Mouse (Mus musculus) erythroid progenitor cell, adult 5-6 weeks (primary cell): Measurements from ENCODE around the gene Ccdc183. TPM values are rescaled to one million over a fixed set of nuclear protein-coding genes. Genes with fewer than 3 reads are reported as not detected.

Source experiments
- ATAC-seq: replicated peaks from 2 replicates; pipeline ENCODE4 v1.8.0; 2016; ENCODE audit warnings: moderate number of reproducible peaks, mild to moderate bottlenecking, moderate TSS enrichment, inconsistent platforms; ENCODE audit not compliant: poor library complexity, low FRiP score, severe bottlenecking
- total RNA-seq, 2 experiments: library from RNA; stranded (forward) in 1 of 2; stranded (reverse) in 1 of 2; fragments of 150-400 nt in 1 of 2; fragments of 186-747, 209-891 nt in 1 of 2; gene quantifications; 2 replicates each; pipeline versions ENCODE4 v1.2.3 to v1.2.4; 2015 to 2017; ENCODE audit warnings: low replicate concordance in 2 of 2

Ccdc183 gene
- total RNA-seq, 2 experiments from 2014 or later = not detected

DNA sequence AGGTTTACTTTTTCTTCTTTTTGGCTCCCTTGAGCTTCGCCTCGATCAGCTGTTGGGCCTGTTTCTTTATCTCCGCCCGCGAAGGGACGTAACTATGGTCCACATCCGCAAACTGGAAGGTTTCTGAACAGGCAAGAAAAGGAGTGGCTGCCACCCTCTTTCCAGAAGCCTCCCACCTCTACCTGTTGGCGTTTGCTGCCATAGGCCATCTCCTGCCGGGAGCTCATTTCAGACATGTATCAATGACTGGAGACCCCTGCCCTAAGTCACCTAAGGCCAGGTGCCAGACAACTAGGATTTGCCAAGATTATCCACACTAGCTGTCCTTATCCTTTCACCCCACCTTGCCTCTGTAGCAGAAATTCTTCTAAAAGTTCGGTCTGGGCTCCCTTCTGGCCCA lies 8.8 kb downstream of the Ccdc183 start:
- ATAC-seq = no peak

DNA sequence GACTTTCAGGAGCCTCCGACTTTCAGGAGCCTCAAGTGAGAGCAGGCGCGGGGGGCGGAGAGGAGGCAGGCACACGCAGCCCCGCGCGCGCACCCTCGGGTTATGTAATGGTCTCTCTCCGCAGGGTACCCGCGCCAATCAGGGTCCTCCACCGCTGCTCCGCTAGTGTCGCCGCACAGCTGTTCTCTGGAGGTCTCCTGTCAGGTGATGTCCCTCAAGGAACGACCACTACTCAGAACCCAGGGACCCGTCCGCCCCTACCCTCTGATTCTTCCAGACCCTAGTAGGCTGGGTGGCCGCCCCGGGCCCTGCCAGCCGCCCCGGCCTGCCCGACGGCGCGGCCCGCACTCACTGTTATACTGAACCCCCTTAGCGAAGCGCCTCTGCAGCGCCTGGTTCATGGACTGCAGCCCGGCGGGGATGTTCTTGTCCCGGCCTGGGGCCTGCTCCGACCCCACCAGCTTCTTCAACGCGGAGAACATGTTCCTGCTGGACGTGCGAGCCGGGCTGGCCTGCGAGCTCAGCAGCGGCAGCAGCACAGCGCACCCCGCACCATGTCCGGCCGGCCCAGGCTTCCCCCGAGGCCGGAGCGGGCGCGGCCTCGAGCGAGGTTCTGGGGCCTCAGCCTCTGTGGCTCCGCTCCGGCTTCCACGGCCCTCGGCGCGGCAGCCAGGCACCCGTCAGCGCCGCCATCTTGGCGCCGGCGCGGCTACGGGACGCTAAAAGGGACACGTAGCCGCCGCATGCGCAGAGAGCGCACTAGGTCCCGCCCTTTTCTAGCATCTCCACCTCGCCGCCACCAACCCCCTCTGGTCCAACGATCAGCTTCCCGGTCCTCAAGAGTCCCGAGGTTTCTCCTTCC lies 9.5 kb downstream of the Ccdc183 start, which contains the start of gene Rabl6:
Gene Rabl6, minus strand, starts transcription at position 761 of the 862 bp plus-strand sequence.
- peak; percentile 96 for ATAC-seq

DNA sequence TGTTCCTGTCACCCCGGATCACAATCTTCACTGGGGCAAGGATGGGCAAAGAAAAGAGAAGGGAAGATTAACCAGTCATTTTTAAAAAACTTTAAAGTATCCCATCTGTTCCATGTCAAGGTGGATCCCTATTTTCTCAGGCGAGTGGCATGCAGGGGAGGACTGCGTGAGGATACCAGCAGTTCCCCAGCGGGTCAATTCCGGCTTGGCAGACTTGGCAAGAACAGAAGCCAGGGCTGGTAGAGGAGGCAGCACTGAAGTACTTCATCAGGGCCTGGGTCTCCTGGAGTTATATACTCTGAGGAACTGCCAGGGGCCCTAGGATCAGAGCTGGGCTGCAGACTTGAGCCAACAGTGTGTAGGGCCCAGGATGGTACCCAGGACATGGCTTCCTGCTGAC lies 15.0 kb downstream of the Ccdc183 start:
- no peak for ATAC-seq

DNA sequence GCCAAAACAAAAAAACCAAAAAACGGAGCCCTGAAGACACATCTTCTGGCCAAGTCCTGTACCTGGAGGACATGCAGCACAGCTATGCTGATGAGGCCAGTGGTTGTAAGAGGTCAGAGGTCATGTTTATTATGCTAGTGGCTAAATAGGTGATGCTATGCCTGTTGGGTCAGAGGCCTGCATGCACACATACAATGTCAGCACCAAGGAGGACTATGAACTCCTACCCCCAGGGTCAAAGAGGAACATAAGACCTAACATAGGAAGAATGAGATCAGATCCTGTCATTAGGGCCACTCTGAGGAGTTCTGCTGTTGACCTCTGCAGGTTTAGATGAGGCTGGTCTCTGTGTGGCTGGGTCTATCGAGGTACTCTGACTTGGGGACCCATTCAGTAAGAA lies 17.4 kb downstream of the Ccdc183 start:
- ATAC-seq = no peak

DNA sequence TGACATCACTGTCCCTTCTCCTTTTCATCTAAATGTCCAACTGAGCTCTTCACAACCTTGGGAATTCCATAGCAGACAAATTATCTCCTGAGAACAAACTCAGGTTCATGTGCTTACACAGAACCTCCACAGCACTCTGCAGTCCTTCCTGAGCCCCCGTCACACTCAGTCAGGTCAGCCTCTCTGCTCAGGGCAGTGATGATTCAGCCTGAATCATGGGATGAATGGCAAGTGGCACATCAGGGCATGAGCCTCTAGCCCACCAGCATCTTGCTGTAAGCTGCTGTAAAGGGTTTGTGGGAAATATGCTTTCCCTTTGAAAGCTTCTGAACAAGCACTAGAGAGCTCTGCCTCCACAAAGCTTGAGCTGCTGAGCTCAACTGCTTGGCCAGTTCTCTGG lies 18.7 kb downstream of the Ccdc183 start:
- no peak for ATAC-seq

DNA sequence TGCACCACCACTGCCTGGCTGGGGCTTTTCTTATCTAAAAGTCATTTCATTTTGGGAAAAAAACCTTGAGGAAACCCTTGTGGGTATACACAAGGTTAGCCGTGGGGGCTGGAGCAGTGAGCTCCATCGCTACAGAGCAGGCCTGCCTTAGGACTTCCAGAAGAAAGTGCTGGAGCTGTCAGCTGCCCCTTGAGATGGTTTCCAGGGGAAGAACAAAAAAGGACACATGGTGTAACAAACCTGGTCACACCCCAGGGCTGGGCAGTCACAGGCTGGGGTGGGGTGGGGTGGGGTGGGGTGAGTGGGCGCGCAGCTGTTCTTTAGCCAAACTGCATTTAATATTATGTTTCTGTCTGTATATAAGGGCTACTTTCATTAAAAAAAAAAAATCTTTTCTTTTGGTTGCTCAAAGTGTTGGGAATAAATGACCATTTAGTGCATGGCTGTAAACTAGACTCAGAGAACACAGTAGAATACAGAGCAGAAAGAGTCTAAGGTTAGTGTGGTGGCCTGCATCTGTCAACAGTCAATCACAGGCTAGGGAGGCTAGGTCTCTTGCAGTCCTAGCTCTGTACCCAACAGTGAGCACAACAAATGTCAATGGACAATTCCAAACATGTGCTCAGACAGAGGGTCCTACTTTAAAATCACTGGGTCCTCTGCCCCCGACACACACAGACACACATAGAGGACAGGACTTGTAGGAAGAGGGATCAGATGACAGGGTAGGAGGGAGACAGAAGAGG lies 20.5 kb downstream of the Ccdc183 start:
- ATAC-seq = no peak

DNA sequence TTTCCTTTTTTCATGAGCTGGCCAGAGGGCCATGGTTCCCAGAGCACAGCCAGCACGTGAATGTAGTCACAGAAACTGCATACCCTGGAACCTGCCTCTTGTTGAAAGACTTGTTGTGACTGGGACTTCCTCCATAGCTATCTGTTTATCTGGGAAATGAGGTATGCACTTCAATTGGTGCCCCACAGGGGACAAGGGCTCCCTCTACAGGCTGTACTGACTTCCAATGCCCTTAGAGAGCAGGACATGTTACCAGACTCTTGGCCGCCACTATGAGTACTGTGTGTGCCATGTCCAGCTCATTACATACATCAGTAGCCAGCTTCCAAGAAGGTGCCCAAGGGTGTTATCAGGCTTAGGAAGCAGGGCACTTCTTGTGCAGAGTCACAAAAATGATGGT lies 25.6 kb downstream of the Ccdc183 start:
- no peak for ATAC-seq

DNA sequence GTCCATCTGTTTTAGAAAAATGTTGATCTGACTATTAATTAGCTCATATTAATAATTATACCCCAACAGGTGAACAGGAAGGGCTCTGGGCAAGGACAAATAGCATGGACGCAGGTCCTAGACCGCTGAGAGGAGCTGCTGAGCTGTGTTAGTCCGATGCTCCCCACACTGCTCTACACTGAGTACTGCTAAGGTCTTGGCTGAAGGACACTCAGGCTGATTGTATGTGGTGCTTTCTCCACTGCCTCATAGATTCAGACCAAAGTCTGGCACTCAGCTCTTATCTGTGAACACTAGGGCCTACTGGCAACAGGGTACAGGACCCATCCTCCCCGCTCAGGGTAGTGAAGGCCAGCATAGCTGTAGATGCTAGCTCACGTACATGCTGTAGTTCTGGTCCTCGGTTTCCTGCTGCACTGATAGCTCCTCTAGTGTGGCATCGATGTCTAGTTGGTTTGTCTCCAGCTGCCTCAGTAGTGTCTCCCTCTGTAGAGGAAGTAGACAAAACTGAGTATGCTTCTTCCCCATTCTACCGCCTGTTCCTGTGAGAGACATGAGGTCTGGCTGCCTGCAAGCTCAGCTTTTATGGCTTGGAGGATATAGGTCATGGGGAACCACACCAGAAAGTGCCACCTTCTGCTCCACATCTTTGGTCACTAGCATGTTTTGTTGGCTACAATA lies 29.1 kb downstream of the Ccdc183 start:
- no peak for ATAC-seq

DNA sequence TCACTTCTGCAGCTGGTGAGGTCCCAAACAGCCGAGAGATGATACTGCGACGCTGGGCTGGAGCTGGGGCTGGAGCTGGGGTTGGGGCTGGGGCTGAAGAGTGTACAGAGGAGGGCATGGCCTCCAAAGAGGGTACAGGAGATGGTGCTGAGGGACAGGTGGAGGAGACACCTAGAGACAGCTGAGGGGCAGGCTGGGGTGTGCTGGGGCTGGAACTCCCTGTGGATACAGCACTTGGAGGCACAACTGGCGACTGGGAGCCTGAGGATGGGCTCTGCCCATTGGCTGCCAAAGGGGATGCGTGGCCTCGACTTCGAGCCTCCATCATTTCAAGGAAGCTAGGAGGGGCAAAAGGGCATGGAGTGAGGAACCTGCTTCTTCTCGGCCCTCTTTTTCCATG lies 30.2 kb downstream of the Ccdc183 start:
- ATAC-seq = no peak

DNA sequence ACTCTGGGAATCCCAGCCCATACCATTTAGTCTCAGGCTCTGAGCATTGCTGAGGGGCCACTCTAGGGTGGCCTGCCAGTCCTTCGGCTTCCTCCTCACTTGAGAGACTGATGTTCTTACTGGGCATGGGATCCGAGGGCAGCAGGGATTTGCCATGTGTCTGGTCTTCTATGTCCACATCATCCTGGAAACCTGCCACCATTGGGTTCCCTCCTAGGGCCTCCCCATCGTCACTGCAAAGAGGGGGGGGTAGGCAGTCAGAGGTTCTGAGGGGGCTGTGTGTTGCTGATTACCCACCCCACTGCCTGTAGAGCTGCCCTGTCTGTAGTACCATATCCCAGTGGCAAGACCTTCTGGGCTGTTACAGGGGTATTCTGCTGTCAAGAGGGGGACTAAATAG lies 31.9 kb downstream of the Ccdc183 start:
- no peak for ATAC-seq

DNA sequence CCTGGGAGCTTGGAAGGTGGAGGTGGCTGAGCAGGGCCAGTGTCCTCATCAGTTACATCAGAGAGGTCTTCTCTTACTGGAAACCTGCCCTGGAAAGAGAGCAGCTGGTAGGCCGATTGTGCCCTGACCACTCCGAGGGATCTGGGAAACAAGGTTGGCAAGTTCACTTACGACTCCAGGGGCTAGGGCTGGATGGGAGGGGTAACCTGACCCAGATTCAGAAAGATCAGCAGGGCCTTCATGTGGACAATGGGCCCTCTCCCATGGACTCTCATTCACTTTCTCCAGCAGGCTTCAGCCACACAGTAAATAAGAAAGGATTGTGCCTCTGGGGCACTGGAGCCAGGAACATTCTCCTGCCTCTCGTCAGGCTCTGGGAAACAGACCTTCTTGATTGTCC lies 32.6 kb downstream of the Ccdc183 start:
- ATAC-seq = no peak

DNA sequence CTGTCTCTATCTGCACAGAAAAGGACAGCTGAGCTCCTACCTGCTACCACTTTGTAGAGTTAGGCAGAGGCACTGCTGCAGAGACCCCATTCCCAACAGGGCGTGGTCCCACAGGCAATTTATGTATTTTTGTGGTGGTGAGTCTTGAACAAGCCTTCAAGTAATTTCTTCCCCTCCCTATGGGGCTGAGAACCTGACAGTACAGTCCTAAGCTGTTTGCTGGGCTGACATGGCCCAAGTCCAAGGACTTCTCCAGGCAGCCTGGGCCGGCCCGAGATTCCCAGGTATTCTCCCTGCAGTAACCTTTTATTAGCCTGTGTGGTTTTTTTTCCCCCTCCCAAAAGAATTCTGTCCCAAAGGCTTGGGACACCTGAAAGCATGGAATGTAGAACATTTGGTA lies 33.3 kb downstream of the Ccdc183 start:
- ATAC-seq = no peak

DNA sequence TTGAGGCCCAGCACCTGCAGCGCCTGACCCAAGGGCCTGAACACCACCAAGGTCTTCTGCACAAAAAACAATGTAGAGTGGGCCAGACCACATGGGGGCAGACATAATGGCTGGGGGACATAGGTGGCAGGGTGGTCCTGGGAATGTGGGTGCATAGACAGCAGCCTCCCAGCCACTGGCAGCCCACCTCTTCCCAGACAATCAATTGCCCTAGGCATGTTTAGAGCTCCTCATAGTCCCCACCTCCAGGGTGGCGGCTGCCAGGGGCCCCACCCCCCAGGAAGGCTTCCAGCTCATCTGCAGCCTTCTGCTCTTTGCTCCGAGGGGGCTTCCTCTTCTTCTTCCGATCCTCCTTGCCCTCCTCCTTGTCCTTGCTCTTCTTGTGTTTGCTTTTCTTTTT lies 33.9 kb downstream of the Ccdc183 start:
- no peak for ATAC-seq

DNA sequence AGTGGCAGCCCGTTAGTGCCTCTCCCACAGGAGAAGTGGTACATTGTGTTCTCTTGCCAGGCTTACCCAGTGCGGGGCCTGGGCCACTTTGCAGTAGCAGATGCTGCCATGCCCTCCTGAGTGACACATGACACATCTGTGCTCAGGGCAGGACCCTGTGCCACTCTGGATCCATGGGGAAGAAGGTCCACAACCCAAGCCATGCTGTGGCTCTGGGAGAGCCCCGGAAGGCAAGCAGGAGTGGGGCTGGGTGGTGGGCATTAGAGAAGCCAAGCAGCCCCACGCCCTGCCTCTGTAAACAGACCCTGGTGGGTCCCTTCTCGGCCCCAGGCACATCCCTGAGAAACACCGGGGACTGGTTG lies 34.4 kb downstream of the Ccdc183 start:
- no peak for ATAC-seq

DNA sequence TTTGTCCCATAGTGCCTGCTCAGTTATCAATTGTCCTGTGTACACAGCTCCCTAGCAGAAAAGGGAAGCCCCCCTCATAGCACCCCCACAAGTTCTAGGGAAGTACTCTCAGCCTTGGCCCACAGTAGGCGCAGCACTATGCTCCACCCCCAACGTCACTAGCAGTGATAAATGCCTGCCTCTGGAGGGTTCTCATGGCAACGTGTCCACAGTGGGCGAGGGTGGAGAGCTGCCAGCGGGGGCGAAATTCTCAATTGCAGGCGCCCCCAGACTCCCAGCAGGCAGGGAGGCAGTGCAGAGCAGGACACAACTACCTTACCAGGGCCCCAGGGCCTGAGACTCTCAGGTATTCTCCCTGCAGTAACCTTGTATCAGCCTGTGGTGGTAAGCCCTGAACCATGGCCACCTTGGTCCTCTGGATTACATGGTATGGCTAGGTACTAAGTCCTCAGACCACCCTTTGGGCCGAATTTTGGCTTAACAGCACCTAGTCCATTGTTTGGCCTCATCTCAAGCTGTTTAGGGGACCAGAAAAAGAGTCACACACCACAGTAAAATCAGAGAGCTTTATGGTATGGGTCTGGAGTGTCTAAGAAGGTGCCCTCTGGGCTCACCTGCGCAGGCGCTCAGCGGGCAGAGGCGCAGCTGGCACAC lies 34.9 kb downstream of the Ccdc183 start:
- ATAC-seq = no peak

DNA sequence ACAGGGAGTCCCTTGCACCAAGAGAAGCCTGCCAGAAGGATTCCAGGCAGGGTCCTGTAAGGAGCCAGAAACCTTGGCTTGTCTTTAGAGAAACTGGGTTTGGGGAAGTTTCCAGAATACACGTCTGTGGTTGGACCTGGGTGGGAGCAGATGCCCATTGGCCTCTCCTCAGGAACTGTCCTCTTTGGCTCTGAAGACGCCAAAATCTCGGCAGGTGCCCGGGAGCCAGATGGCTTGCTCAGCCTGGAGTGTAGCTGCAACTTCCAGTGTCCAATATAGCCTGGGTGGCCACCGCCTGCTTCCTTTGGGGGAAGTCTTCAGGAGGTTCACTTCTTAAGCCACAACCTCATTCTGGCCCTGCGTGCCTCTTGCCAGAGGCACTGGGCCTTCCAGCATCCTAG lies 35.6 kb downstream of the Ccdc183 start:
- peak; percentile 4; the same call in 1 of the 2 replicates for ATAC-seq

DNA sequence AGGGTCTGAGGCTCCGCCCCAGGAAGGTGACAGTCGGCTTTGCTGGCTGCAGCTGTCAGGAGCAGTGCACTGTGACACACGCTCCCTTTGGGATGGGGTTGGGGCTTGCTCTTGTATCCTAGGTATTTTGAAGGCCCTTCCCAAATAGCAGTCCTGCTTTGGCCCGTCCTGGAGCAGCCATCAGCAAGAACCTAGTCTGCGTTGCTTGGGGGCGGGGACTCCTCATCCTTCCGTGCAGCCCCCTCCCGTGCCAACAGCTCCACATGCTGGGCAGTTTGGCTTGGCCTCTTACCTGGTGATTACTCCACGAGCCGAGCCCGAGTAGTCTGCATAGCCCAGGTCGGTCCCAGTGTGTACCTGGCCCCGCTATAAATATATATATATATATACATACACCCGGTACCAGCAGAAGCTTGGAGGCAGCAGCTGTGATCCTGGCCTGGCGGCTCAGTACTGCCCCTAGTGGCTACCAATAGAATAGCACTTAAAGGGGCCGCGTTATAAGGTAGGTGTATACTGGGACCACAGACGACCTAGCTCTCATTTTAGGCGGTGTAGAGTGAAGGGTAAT lies 36.1 kb downstream of the Ccdc183 start, which contains the start of gene Ajm1:
Gene Ajm1, minus strand, starts transcription at position 464 of the 571 bp plus-strand sequence.
- ATAC-seq = peak; percentile 58

DNA sequence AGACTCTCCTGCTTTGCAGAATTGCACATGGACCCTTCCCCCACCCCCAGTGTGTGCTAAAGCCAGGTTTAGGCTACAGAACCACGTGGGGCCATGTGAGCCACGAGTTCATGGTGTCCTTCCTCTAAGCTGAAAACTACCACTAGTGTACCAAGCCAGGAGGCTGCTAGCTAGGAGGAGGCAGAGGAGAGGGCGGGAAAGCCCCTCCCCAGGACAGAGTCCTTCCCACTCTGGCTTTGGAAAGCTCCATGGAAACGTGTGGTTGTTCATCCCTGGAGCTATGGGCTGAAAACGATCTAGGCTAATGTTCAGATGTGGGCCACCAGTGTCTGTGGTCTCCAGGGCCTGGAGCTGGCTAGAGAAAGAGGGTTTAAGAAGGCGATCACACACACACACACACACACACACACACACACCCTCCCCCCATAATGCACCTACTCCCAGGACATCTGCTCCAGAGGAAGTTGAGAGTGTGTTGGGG lies 36.8 kb downstream of the Ccdc183 start:
- no peak for ATAC-seq

DNA sequence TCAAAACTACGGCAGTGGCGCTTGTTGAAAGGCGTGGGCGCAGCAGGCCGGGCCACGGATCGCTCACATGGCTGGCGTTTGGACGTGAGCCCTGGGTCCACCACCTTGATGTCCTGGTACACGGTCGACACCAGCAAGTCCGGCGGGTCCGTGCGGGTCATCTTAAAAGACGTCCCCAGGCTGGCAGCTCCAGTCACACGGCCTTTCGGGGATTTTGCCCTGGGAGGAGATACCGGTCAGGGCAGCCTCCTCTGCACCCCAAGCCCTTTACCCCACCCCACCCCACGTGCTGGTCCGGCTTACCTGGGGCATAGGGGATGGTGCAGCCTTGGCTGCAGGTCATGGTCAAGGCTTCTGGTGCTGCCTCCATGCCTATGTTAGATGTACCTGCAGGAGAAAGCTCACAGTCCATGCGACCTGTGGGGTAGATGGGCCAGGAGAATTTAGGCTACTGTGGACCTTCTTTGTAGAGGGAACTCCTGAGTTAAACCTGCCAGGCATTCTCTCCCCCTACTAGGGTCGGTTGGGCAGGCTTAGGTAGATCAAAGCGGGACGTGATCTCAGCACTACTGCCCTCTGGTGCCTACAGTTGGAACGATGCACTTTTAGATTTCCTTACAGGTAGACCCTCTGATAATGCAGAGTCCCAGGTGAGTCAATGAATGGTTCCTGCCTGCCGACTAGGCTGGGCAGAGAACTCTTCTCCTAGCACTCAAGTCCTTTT lies 37.6 kb downstream of the Ccdc183 start:
- no peak for ATAC-seq
